Mouse (Mus musculus) inflammation-experienced regulatory T-cells (primary cell): ENCODE measurements around the gene Slc7a5. TPM values are rescaled to one million over a fixed set of nuclear protein-coding genes. Genes with fewer than 3 reads are reported as not detected.

ENCODE experiments used
- polyA plus RNA-seq, 2 experiments: library from polyadenylated mRNA; unstranded; fragments of 100-300 nt; shearing (Covaris generic); gene quantifications; one replicate each; pipeline ENCODE4 v1.2.1; 2017

Slc7a5 gene
- 10 to 100 TPM; 20.3 to 22.8 TPM for polyA plus RNA-seq

DNA sequence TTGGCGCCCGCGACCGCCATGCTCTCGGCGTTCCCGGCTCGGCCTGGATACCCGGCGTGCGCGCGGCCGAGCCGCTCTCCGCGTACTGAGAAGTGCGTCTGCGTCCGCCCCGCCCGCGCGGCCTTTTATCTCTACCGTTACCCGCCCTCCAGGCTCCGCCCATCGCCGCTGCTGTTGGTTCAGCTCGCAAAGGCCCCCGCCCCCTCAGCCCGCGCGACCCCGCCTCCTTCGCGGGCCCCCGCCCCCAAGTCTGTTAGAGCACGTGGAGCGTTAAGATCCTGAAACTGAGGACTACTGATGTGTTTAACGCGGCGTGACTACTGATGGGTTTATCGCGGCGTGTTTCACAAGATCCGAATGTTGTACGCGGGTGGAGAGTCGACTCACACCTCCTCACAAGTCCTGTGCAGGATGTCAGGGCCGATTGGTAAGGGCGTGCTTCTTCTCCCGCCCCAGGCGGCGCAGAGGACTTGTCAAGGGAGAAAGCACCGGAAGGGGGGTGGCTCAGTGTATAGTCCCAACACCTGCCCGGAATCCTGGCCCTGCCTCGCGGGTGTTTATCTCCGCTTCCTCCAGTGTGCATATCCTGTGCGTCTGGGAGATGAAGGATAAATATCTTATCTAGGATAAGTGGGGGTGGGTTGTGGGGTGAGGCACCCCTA lies at the start of gene Slc7a5:
TSS of gene Slc7a5 (minus strand) at position 108 of the 662 bp plus-strand sequence.

DNA sequence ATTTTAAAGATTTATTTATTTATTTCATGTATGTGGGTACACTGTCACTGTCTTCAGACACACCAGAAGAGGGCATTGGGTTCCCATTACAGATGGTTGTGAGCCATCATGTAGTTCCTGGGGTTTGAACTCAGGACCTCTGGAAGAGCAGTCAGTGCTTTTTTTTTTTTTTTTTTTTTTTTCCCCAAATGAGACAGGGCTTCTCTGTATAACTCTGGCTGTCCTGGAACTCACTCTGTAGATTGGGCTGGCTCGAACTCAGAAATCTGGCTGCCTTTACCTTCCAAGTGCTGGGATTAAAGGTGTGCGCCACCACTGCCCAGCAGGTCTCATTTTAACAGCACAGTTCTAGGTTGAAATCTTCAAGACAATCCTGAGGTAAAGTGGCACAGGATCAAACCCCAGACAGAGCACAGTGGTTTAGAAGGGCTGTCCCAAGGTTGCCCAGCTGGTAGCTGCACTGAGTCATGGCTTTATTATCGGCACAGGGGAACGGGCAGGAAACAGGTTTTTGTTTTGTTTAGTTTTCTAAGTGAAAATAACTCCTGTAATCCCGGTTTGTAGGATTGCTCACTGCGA lies 41.8 kb upstream of the Slc7a5 start, which contains the start of gene Banp:
TSS of gene Banp (plus strand) at position 529 of the 579 bp plus-strand sequence.

GRCm38 (mm10) chr8:121944831-121945230 lies 37.3 kb upstream of the Slc7a5 start, which contains the start of gene Car5a:
Gene Car5a (minus strand): TSS chr8:121944904.

Other genes with a start within 250 kb of the Slc7a5 start
- gene Jph3, start 178.1 kb downstream of the Slc7a5 start, polyA plus RNA-seq: under 1 TPM; 0.33 to 0.67 TPM
- 10 to 100 TPM; 38.8 to 39.7 TPM for gene Klhdc4, start 78.1 kb downstream of the Slc7a5 start, polyA plus RNA-seq
- 1 to 10 TPM in 1 of 2 experiments, under 1 TPM in 1; 0.14 to 1.6 TPM for gene Car5a, start 37.2 kb upstream of the Slc7a5 start, polyA plus RNA-seq
- gene Banp, start 42.1 kb upstream of the Slc7a5 start, polyA plus RNA-seq: 10 to 100 TPM; 49.9 to 50.7 TPM